Mouse (Mus musculus): ENCODE measurements around the gene Eml1. TPM values are rescaled to one million over a fixed set of nuclear protein-coding genes. Genes with fewer than 3 reads are reported as not detected.

The Eml1 gene
- polyA plus RNA-seq, 1 experiment from 2014 or later, result 88.4 TPM

DNA sequence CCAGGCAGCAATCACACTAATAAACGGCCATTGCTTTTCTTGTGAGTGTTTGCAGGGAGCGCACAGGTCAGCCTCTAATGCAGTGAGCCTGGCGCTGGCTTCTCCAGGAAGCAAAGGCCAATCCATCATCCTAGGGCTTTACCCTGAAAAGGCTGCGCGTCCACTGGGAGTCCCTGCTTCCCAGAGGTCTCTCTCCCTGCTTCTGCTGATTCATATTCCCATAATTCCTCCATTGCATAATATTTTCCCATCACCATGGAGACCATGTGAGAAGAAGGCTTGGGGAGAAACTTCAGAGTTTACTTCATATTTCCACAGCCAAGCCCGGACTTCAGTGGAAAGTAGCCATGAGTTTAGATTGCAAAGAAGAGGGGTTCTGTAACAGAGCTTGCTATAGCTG, 33.2 kb downstream of the Eml1 start:
- 0 out of 2 replicates have a peak, but pooled peaks cover 3% of the 10 kb centered on the region for H3K4me1 ChIP-seq (replicated peaks; ENCODE audit: control insufficient read depth, insufficient read depth, low read length)
- no peak overlapping the region for H3K4me2 ChIP-seq (ENCODE audit: low read length)
- no peak overlapping the region for H3K4me3 ChIP-seq (replicated peaks; ENCODE audit: low read length)
- 78% methylated on average over 6 of the region's 6 CpGs for WGBS
- no peaks in the 10 kb centered on the region for H3K27me3 ChIP-seq (replicated peaks; ENCODE audit: control insufficient read depth, insufficient read depth, low read length)
- ATAC-seq, result no peak
- H3K27ac ChIP-seq (ENCODE audit: low read length), result no peak overlapping the region
- no peaks in the 10 kb centered on the region for H3K9me3 ChIP-seq (ENCODE audit: control insufficient read depth, low read length)
- H3K9ac ChIP-seq (replicated peaks; ENCODE audit: low read depth, low read length), result no peak overlapping the region
- H3K36me3 ChIP-seq (ENCODE audit: control insufficient read depth, insufficient read depth), result no peaks in the 10 kb centered on the region

DNA sequence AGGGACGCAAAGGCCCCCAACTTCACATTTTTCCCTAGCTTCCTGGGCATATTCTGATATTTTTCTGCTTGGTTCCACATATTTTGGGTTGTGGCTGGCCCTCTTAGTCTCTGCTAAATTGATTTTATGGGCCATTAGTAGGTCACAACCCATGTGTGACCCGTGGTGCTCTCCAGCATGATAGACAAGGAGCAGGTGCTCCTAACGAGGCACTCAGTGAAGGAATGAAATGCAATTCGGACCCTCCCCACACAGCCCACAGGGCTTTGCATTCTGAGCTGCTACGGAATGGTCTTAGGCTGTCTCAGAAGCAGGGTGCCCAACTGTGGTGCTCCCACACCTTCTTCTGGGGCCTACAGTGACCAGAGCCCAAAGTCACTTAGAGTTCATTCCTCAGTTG, 38.3 kb downstream of the Eml1 start:
- Histone ChIP-seq H3K4me3 (replicated peaks; ENCODE audit: low read length) (no peak overlapping the region), H3K4me1 (replicated peaks; ENCODE audit: control insufficient read depth, insufficient read depth, low read length) (0 out of 2 replicates have a peak, but pooled peaks cover 5% of the 10 kb centered on the region), H3K36me3 (ENCODE audit: control insufficient read depth, insufficient read depth) (no peaks in the 10 kb centered on the region), H3K9ac (replicated peaks; ENCODE audit: low read depth, low read length) (no peak overlapping the region), H3K27me3 (replicated peaks; ENCODE audit: control insufficient read depth, insufficient read depth, low read length) (no peaks in the 10 kb centered on the region), H3K4me2 (ENCODE audit: low read length) (no peak overlapping the region), H3K9me3 (ENCODE audit: control insufficient read depth, low read length) (no peaks in the 10 kb centered on the region), H3K27ac (ENCODE audit: low read length) (no peak overlapping the region)
- 57% methylated on average over 5 of the region's 5 CpGs for WGBS
- ATAC-seq, result no peak

DNA sequence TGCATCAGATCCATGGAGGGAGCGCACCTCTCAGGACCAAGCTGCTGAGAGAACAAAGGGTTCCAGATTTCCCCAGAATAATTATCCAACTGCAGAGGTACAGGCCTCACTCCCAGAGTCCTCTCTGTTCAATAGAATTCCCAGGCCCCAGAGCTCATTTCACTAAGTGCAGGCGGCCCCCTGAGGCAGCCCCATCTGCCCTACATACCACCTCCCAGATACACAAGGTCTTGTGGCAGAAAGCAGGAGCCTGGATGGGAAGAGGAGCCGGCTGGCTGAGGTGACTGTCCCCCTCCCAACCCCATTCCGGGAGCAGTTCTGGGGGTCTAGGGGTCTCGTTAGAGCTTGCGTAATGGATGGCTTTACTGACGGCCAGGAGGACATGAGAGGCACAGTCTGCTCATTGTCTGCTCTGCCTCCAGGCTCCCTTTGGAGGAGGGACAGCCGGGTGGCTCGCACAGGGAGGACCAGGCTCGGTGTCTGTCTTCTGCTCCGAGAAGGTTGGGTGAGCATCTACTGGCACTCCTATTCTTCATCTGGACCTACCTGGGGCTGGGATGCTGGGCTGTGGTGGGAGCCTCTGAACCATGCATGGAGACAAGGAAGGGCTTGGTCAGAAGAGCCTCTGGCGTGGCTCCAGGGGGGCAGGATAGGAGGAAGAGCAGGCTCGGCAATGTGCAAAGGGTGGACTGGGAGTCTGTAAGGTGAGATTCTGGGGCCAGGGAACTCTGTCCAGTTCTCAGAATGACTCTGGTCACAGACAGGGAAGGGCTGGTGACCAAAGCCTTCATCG, 39.9 kb downstream of the Eml1 start:
- no peak for ATAC-seq
- Histone ChIP-seq H3K9ac (replicated peaks; ENCODE audit: low read depth, low read length) (no peak overlapping the region), H3K4me2 (ENCODE audit: low read length) (no peak overlapping the region), H3K27ac (ENCODE audit: low read length) (no peak overlapping the region), H3K4me3 (replicated peaks; ENCODE audit: low read length) (no peak overlapping the region), H3K4me1 (replicated peaks; ENCODE audit: control insufficient read depth, insufficient read depth, low read length) (0 out of 2 replicates have a peak, but pooled peaks cover 5% of the 10 kb centered on the region), H3K27me3 (replicated peaks; ENCODE audit: control insufficient read depth, insufficient read depth, low read length) (no peaks in the 10 kb centered on the region), H3K9me3 (ENCODE audit: control insufficient read depth, low read length) (no peaks in the 10 kb centered on the region), H3K36me3 (ENCODE audit: control insufficient read depth, insufficient read depth) (no peaks in the 10 kb centered on the region)
- 57% methylated on average over 14 of the region's 14 CpGs for WGBS

DNA sequence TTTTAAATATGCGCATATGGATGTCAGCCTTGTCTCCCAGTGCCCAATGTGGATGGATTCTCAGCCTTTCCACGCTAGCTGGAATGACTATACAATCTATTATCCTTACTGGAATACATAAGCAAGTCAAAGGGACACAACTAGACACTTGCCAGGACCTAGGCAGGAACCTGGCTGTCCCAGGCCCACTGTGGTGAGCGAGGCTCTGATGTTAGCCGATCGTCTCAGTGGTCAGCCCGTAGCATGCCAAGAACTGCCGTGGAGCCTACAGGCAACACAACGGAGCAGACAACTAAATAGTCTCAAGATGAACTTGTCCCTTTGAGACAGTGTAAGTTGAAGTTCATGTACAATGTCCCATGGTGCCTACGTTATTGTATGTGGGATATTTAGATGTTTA, 44.2 kb downstream of the Eml1 start:
- H3K27ac ChIP-seq (ENCODE audit: low read length), result no peak overlapping the region
- no peak overlapping the region for H3K4me2 ChIP-seq (ENCODE audit: low read length)
- H3K4me1 ChIP-seq (replicated peaks; ENCODE audit: control insufficient read depth, insufficient read depth, low read length), result 0 out of 2 replicates have a peak, but pooled peaks cover 2% of the 10 kb centered on the region
- no peak overlapping the region for H3K4me3 ChIP-seq (replicated peaks; ENCODE audit: low read length)
- no peak overlapping the region for H3K9ac ChIP-seq (replicated peaks; ENCODE audit: low read depth, low read length)
- H3K36me3 ChIP-seq (ENCODE audit: control insufficient read depth, insufficient read depth), result no peaks in the 10 kb centered on the region
- H3K27me3 ChIP-seq (replicated peaks; ENCODE audit: control insufficient read depth, insufficient read depth, low read length), result no peaks in the 10 kb centered on the region
- 90% methylated on average over 9 of the region's 9 CpGs for WGBS
- ATAC-seq, result no peak
- H3K9me3 ChIP-seq (ENCODE audit: control insufficient read depth, low read length), result no peaks in the 10 kb centered on the region

DNA sequence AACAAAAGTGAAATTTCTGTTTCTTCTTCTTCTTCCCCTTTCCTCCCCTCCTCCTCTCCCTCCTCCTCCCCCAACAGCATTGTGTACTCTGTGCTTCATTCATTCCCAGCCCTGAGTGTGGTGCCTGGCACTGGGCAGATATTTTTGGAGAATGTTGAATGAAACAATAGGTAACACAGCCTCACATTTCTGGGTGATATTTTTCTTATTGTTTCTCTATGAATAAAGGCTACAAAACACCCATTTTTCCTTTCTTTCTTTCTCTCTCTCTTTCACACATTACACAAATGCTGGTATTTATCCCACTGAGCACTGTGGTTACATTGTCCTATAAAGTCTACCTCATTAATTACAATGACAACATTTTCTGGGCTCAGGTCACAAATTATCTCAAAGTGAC, 48.8 kb downstream of the Eml1 start:
- Histone ChIP-seq H3K4me3 (replicated peaks; ENCODE audit: low read length) (no peak overlapping the region), H3K4me1 (replicated peaks; ENCODE audit: control insufficient read depth, insufficient read depth, low read length) (peaks cover 6% of the 10 kb centered on the region), H3K27ac (ENCODE audit: low read length) (no peak overlapping the region), H3K36me3 (ENCODE audit: control insufficient read depth, insufficient read depth) (no peaks in the 10 kb centered on the region), H3K9ac (replicated peaks; ENCODE audit: low read depth, low read length) (no peak overlapping the region), H3K27me3 (replicated peaks; ENCODE audit: control insufficient read depth, insufficient read depth, low read length) (no peaks in the 10 kb centered on the region), H3K9me3 (ENCODE audit: control insufficient read depth, low read length) (no peaks in the 10 kb centered on the region), H3K4me2 (ENCODE audit: low read length) (no peak overlapping the region)
- no peak for ATAC-seq

DNA sequence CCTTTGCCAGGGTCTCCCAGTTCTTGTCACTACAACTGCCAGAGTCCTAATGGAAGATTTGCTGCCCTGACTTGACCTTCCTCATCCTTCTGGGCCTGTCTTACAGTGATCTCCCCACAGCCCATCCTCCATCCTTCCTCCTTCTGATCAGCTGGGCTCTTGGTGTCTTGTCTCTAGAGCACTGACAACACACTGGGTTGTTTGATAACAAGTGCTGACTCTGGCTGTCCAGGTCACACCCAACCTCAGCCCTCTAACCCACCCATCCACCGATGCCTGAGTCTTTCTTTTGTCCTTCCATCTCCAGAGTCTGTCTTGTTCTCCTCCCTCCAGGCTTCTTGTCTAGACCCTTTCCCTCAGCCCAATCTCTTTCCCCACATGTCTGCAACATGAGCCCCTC, 50.7 kb downstream of the Eml1 start:
- ATAC-seq, result no peak
- no peak overlapping the region for H3K4me3 ChIP-seq (replicated peaks; ENCODE audit: low read length)
- H3K9ac ChIP-seq (replicated peaks; ENCODE audit: low read depth, low read length), result no peak overlapping the region
- no peaks in the 10 kb centered on the region for H3K27me3 ChIP-seq (replicated peaks; ENCODE audit: control insufficient read depth, insufficient read depth, low read length)
- peaks cover 21% of the 10 kb centered on the region for H3K4me1 ChIP-seq (replicated peaks; ENCODE audit: control insufficient read depth, insufficient read depth, low read length)
- H3K9me3 ChIP-seq (ENCODE audit: control insufficient read depth, low read length), result no peaks in the 10 kb centered on the region
- WGBS, result 81% methylated on average over 1 of the region's 1 CpGs
- no peak overlapping the region for H3K27ac ChIP-seq (ENCODE audit: low read length)
- H3K4me2 ChIP-seq (ENCODE audit: low read length), result no peak overlapping the region
- H3K36me3 ChIP-seq (ENCODE audit: control insufficient read depth, insufficient read depth), result no peaks in the 10 kb centered on the region

DNA sequence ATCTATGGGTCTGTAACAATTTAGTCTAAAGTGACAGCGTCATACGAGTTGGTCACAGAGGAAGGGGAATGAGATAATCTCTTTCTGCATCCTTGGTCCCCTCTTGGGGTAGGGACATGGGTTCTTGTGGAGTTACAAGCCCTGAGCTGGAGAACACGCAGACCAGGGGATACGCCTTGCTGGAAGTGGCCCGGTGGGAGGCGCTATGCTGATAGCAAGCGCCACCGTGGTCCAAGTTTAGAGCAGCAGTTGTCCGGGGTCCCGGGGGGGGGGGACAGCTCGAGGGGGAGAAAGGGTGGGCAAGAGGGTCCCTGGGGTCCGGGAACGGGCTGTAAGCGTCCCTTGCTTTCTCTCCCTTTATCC, 51.7 kb downstream of the Eml1 start:
- peaks cover 21% of the 10 kb centered on the region for H3K4me1 ChIP-seq (replicated peaks; ENCODE audit: control insufficient read depth, insufficient read depth, low read length)
- H3K27ac ChIP-seq (ENCODE audit: low read length), result peak overlapping the region; percentile 90
- ATAC-seq, result peak; percentile 64
- H3K27me3 ChIP-seq (replicated peaks; ENCODE audit: control insufficient read depth, insufficient read depth, low read length), result no peaks in the 10 kb centered on the region
- H3K9ac ChIP-seq (replicated peaks; ENCODE audit: low read depth, low read length), result peak overlapping the region; percentile 92
- peak overlapping the region; percentile 87 for H3K4me3 ChIP-seq (replicated peaks; ENCODE audit: low read length)
- H3K4me2 ChIP-seq (ENCODE audit: low read length), result peak overlapping the region; percentile 67
- H3K9me3 ChIP-seq (ENCODE audit: control insufficient read depth, low read length), result no peaks in the 10 kb centered on the region
- under 1% methylated on average over 14 of the region's 14 CpGs for WGBS
- H3K36me3 ChIP-seq (ENCODE audit: control insufficient read depth, insufficient read depth), result no peaks in the 10 kb centered on the region

DNA sequence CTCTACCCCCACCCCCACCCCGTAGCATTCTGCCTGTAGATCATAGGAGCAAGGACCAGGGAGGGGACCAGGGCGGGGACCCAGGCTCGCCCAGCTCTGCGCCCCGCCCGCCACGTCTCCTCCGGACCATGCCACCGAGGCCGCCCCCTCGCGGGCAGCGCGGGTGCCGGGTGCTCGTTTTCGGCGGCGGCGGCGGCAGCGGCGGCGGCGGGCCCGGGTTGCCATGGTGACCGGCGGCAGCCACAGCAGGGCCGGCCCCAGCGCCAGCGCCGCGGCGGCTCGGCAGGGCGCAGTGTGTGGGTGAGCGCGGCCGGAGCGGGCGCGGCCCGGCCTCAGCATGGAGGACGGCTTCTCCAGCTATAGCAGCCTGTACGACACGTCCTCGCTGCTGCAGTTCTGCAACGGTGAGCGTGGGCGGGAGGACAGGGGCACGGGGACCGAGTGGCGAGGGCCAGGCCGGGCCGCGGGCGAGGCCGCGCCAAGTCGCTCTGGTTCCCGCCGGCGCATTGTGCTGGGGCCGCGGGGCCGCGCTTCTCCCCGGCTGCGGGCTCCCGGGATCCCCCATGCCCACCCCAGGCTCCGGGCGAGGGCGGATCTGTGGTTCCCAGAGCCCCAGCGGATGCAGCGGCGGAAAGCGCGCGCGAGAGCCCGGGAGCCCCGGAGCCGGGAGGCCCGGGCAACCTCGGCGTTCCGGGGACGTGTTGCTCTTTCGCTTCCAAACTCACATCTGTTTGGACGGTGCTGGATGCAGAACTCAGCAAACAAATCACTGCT, 52.3 kb downstream of the Eml1 start:
- WGBS, result under 1% methylated on average over 82 of the region's 90 CpGs
- peak; percentile 93 for ATAC-seq
- Histone ChIP-seq H3K27me3 (replicated peaks; ENCODE audit: control insufficient read depth, insufficient read depth, low read length) (no peaks in the 10 kb centered on the region), H3K36me3 (ENCODE audit: control insufficient read depth, insufficient read depth) (no peaks in the 10 kb centered on the region), H3K4me2 (ENCODE audit: low read length) (peak overlapping the region; percentile 67), H3K9ac (replicated peaks; ENCODE audit: low read depth, low read length) (peak overlapping the region; percentile 92), H3K4me1 (replicated peaks; ENCODE audit: control insufficient read depth, insufficient read depth, low read length) (peaks cover 21% of the 10 kb centered on the region), H3K4me3 (replicated peaks; ENCODE audit: low read length) (peak overlapping the region; percentile 87), H3K9me3 (ENCODE audit: control insufficient read depth, low read length) (no peaks in the 10 kb centered on the region), H3K27ac (ENCODE audit: low read length) (peak overlapping the region; percentile 90)

DNA sequence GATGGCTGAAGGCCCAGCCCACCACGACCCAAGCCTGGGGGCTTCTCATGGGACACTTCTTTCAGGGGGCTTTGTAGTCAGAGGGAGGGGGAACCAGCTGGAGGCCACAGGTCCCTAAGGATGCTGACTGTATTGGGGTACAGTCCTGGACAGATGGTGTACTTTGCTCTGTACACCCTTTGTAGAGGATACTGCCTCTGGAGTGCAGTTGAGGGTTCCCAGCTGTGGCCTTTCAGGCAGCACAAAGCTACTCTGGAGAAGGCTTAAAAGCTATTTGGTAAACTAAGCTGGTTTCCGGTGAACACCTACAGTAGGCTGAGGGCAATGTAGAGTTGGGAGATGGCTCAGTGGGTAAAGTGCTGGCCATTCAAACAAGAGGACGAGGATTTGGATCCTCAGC, 60.2 kb downstream of the Eml1 start:
- no peak overlapping the region for H3K4me2 ChIP-seq (ENCODE audit: low read length)
- H3K4me1 ChIP-seq (replicated peaks; ENCODE audit: control insufficient read depth, insufficient read depth, low read length), result peaks cover 31% of the 10 kb centered on the region
- H3K4me3 ChIP-seq (replicated peaks; ENCODE audit: low read length), result no peak overlapping the region
- no peak overlapping the region for H3K27ac ChIP-seq (ENCODE audit: low read length)
- H3K27me3 ChIP-seq (replicated peaks; ENCODE audit: control insufficient read depth, insufficient read depth, low read length), result no peaks in the 10 kb centered on the region
- H3K36me3 ChIP-seq (ENCODE audit: control insufficient read depth, insufficient read depth), result no peaks in the 10 kb centered on the region
- ATAC-seq, result no peak
- no peak overlapping the region for H3K9ac ChIP-seq (replicated peaks; ENCODE audit: low read depth, low read length)
- 66% methylated on average over 3 of the region's 3 CpGs for WGBS
- H3K9me3 ChIP-seq (ENCODE audit: control insufficient read depth, low read length), result no peaks in the 10 kb centered on the region
